Mouse (Mus musculus) hindbrain, embryonic 11.5 days (tissue): ENCODE data around the gene Nedd9. TPM values are rescaled to one million over a fixed set of nuclear protein-coding genes. Genes with fewer than 3 reads are reported as not detected.
A peak's percentile ranks its signal among the peaks of the same experiment; 100 is the strongest.

Experiments used
- ATAC-seq: fragments of 200-750 bp; cut with Nextera tagmentation; 2 replicates; pipeline ENCODE4 v1.8.0; 2017; ENCODE audit warnings: mild to moderate bottlenecking, moderate TSS enrichment, moderate library complexity; ENCODE audit not compliant: low FRiP score
- DNase-seq: peaks from one replicate; pipeline ENCODE4 v3.0.0-alpha.2; 2015; ENCODE audit warnings: low spot score
- H3K27ac ChIP-seq: fragments of 300-500 bp; sonication (generic); 2 replicates; pipeline ENCODE4 v1.5.1; 2014; ENCODE audit warnings: mild to moderate bottlenecking, low read depth, low read length
- H3K27me3 ChIP-seq: fragments of 300-500 bp; sonication (generic); 2 replicates; pipeline ENCODE4 v1.6.1; 2014; ENCODE audit warnings: mild to moderate bottlenecking, low read length, moderate library complexity, mixed read lengths; ENCODE audit not compliant: control insufficient read depth, insufficient read depth
- H3K36me3 ChIP-seq: fragments of 300-500 bp; sonication (generic); 2 replicates; pipeline ENCODE4 v1.6.1; 2014; ENCODE audit warnings: mild to moderate bottlenecking, low read length, moderate library complexity, mixed read lengths; ENCODE audit not compliant: control insufficient read depth, insufficient read depth
- H3K4me1 ChIP-seq: fragments of 300-500 bp; sonication (generic); replicated peaks from 2 replicates; pipeline ENCODE4 v1.6.1; 2014; ENCODE audit warnings: low read length, mixed read lengths; ENCODE audit not compliant: control insufficient read depth, insufficient read depth
- H3K4me2 ChIP-seq: fragments of 300-500 bp; sonication (generic); replicated peaks from 2 replicates; pipeline ENCODE4 v1.6.1; 2014; ENCODE audit warnings: mild to moderate bottlenecking, low read depth, low read length
- H3K4me3 ChIP-seq: fragments of 300-500 bp; sonication (generic); 2 replicates; pipeline ENCODE4 v1.5.1; 2014; ENCODE audit warnings: low read depth, low read length
- H3K9ac ChIP-seq: fragments of 300-500 bp; sonication (generic); 2 replicates; pipeline ENCODE4 v1.6.1; 2014; ENCODE audit warnings: low read depth, low read length
- H3K9me3 ChIP-seq: fragments of 300-500 bp; sonication (generic); 2 replicates; pipeline ENCODE4 v1.6.1; 2016; ENCODE audit warnings: low read length; ENCODE audit not compliant: control insufficient read depth
- WGBS: fragments of 180-500 bp; shearing (Covaris S2); extraction: QIAGEN DNeasy Blood & Tissue Kit; methylation state at CpG from one replicate; pipeline ENCODE4 v1.1.7; 2014; 5-methylcytosine and 5-hydroxymethylcytosine counted together
- polyA plus RNA-seq: library from polyadenylated mRNA; unstranded; fragments of >200 nt; fragmentation: Nextera tagmentation; extraction: Ambion mirVana; gene quantifications from 2 replicates; pipeline ENCODE4 v1.2.1, GENCODE M21; 2014

The Nedd9 gene
- polyA plus RNA-seq, 1 experiment from 2014 or later = 22.6 TPM

GRCm38 (mm10) chr13:41330051-41330450 lies 157.1 kb downstream of the Nedd9 start:
- ATAC-seq (no peak), DNase-seq (no peak)
- Histone ChIP-seq H3K9me3 (no peaks in the 10 kb centered on the region), H3K27me3 (no peaks in the 10 kb centered on the region), H3K4me2 (no peak overlapping the region), H3K9ac (no peak overlapping the region), H3K36me3 (no peaks in the 10 kb centered on the region), H3K4me3 (no peak overlapping the region), H3K4me1 (0 out of 2 replicates have a peak, but pooled peaks cover 2% of the 10 kb centered on the region), H3K27ac (no peak overlapping the region)
- 86% methylated on average over 4 of the region's 4 CpGs for WGBS

GRCm38 (mm10) chr13:41328481-41328880 lies 158.7 kb downstream of the Nedd9 start:
- Histone ChIP-seq H3K36me3 (no peaks in the 10 kb centered on the region), H3K4me3 (no peak overlapping the region), H3K4me1 (0 out of 2 replicates have a peak, but pooled peaks cover 2% of the 10 kb centered on the region), H3K9me3 (no peaks in the 10 kb centered on the region), H3K27ac (no peak overlapping the region), H3K27me3 (no peaks in the 10 kb centered on the region), H3K9ac (no peak overlapping the region), H3K4me2 (no peak overlapping the region)
- ATAC-seq (no peak), DNase-seq (no peak)
- WGBS = 57% methylated on average over 2 of the region's 2 CpGs

- DNase-seq = no peak
Measured at GRCm38 (mm10) chr13:41327546-41327945, 159.6 kb downstream of the Nedd9 start.

GRCm38 (mm10) chr13:41326134-41326533 lies 161.0 kb downstream of the Nedd9 start:
- WGBS = 87% methylated on average over 4 of the region's 4 CpGs

More at GRCm38 (mm10) chr13:41327546-41327945, 159.6 kb downstream of the Nedd9 start:
- no peaks in the 10 kb centered on the region for H3K9me3 ChIP-seq
- H3K27ac ChIP-seq = no peak overlapping the region
- H3K9ac ChIP-seq = no peak overlapping the region
- H3K4me1 ChIP-seq = 0 out of 2 replicates have a peak, but pooled peaks cover 2% of the 10 kb centered on the region
- no peaks in the 10 kb centered on the region for H3K27me3 ChIP-seq
- no peaks in the 10 kb centered on the region for H3K36me3 ChIP-seq
- WGBS = 67% methylated on average over 7 of the region's 7 CpGs
- ATAC-seq = no peak
- H3K4me2 ChIP-seq = no peak overlapping the region
- H3K4me3 ChIP-seq = no peak overlapping the region

GRCm38 (mm10) chr13:41325346-41325745 lies 161.8 kb downstream of the Nedd9 start:
- Histone ChIP-seq H3K9ac (no peak overlapping the region), H3K27me3 (no peaks in the 10 kb centered on the region), H3K9me3 (no peaks in the 10 kb centered on the region), H3K27ac (no peak overlapping the region), H3K36me3 (no peaks in the 10 kb centered on the region), H3K4me3 (no peak overlapping the region), H3K4me1 (0 out of 2 replicates have a peak, but pooled peaks cover 2% of the 10 kb centered on the region), H3K4me2 (no peak overlapping the region)
- DNase-seq (no peak), ATAC-seq (no peak)
- WGBS = 87% methylated on average over 4 of the region's 4 CpGs

More at GRCm38 (mm10) chr13:41326134-41326533, 161.0 kb downstream of the Nedd9 start:
- ATAC-seq (no peak), DNase-seq (no peak)
- Histone ChIP-seq H3K36me3 (no peaks in the 10 kb centered on the region), H3K27me3 (no peaks in the 10 kb centered on the region), H3K4me1 (0 out of 2 replicates have a peak, but pooled peaks cover 2% of the 10 kb centered on the region), H3K27ac (no peak overlapping the region), H3K4me2 (no peak overlapping the region), H3K9ac (no peak overlapping the region), H3K4me3 (no peak overlapping the region), H3K9me3 (no peaks in the 10 kb centered on the region)

- 85% methylated on average over 4 of the region's 4 CpGs for WGBS
- H3K36me3 ChIP-seq = no peaks in the 10 kb centered on the region
Measured at GRCm38 (mm10) chr13:41324631-41325030, 162.5 kb downstream of the Nedd9 start.

GRCm38 (mm10) chr13:41321433-41321832 lies 165.7 kb downstream of the Nedd9 start:
- H3K4me1 ChIP-seq = no peaks in the 10 kb centered on the region
- DNase-seq (no peak), ATAC-seq (no peak)
- H3K27ac ChIP-seq = no peak overlapping the region
- no peak overlapping the region for H3K4me3 ChIP-seq
- no peaks in the 10 kb centered on the region for H3K9me3 ChIP-seq
- no peaks in the 10 kb centered on the region for H3K27me3 ChIP-seq
- H3K4me2 ChIP-seq = no peak overlapping the region
- H3K36me3 ChIP-seq = peaks cover 3% of the 10 kb centered on the region
- 94% methylated on average over 3 of the region's 3 CpGs for WGBS
- H3K9ac ChIP-seq = no peak overlapping the region

More at GRCm38 (mm10) chr13:41324631-41325030, 162.5 kb downstream of the Nedd9 start:
- Histone ChIP-seq H3K4me2 (no peak overlapping the region), H3K27me3 (no peaks in the 10 kb centered on the region), H3K4me3 (no peak overlapping the region), H3K9me3 (no peaks in the 10 kb centered on the region), H3K9ac (no peak overlapping the region), H3K4me1 (0 out of 2 replicates have a peak, but pooled peaks cover 2% of the 10 kb centered on the region), H3K27ac (no peak overlapping the region)
- ATAC-seq = no peak
- no peak for DNase-seq

- Histone ChIP-seq H3K4me3 (no peak overlapping the region), H3K36me3 (peaks cover 6% of the 10 kb centered on the region), H3K9me3 (no peaks in the 10 kb centered on the region), H3K4me1 (no peaks in the 10 kb centered on the region), H3K27me3 (no peaks in the 10 kb centered on the region), H3K9ac (no peak overlapping the region), H3K4me2 (no peak overlapping the region), H3K27ac (0 out of 2 replicates have a peak overlapping the region, but pooled peaks have one; percentile 3)
- DNase-seq (no peak), ATAC-seq (no peak)
- 72% methylated on average over 5 of the region's 5 CpGs for WGBS
Measured at GRCm38 (mm10) chr13:41320749-41321148, 166.4 kb downstream of the Nedd9 start.

- ATAC-seq (no peak), DNase-seq (peak; percentile 76)
- no peaks in the 10 kb centered on the region; the same call in 1 of the 2 replicates for H3K4me1 ChIP-seq
- H3K27ac ChIP-seq = no peak overlapping the region
- H3K4me3 ChIP-seq = no peak overlapping the region
- WGBS = 57% methylated on average over 10 of the region's 10 CpGs
- no peaks in the 10 kb centered on the region for H3K9me3 ChIP-seq
- H3K4me2 ChIP-seq = no peak overlapping the region
- no peaks in the 10 kb centered on the region for H3K27me3 ChIP-seq
- H3K9ac ChIP-seq = no peak overlapping the region
- H3K36me3 ChIP-seq = no peaks in the 10 kb centered on the region
Measured at GRCm38 (mm10) chr13:41302716-41303115, 184.4 kb downstream of the Nedd9 start.
